Mouse (Mus musculus) spleen, adult 2 months (tissue): ENCODE data around the gene Cyren. TPM values are rescaled to one million over a fixed set of nuclear protein-coding genes. Genes with fewer than 3 reads are reported as not detected.

ENCODE experiments used
- DNase-seq, 2 experiments: peaks; one replicate each; pipeline versions ENCODE4 v3.0.0 to v3.0.0-alpha.2; 2012 to 2021; ENCODE audit warnings: low spot score in 2 of 2, low read depth in 1 of 2
- H3K27ac ChIP-seq: fragments of 200-500 bp; 2 replicates; pipeline ENCODE4 v1.5.1; 2012; ENCODE audit warnings: low read length, inconsistent platforms; ENCODE audit not compliant: insufficient read depth
- H3K27me3 ChIP-seq: fragments of 200-500 bp; 2 replicates; pipeline ENCODE4 v1.6.1; 2012; ENCODE audit warnings: mild to moderate bottlenecking, moderate library complexity, low read length, inconsistent platforms; ENCODE audit not compliant: control insufficient read depth, insufficient read depth
- H3K36me3 ChIP-seq: fragments of 200-500 bp; 2 replicates; pipeline ENCODE4 v1.6.1; 2012; ENCODE audit warnings: mild to moderate bottlenecking, low read length, inconsistent platforms; ENCODE audit not compliant: control insufficient read depth, insufficient read depth
- H3K4me1 ChIP-seq: fragments of 200-500 bp; 2 replicates; pipeline ENCODE4 v1.6.1; 2011; ENCODE audit warnings: inconsistent platforms; ENCODE audit not compliant: control insufficient read depth, insufficient read depth, insufficient read length
- H3K4me3 ChIP-seq: fragments of 200-500 bp; 2 replicates; pipeline ENCODE4 v1.5.1; 2011; ENCODE audit warnings: mild to moderate bottlenecking, inconsistent platforms; ENCODE audit not compliant: insufficient read depth, insufficient read length; ENCODE audit errors: extremely low read depth
- CTCF ChIP-seq: fragments of 200-500 bp; IDR thresholded peaks from 2 replicates; pipeline ENCODE4 v1.5.1; 2011; ENCODE audit warnings: mild to moderate bottlenecking, inconsistent platforms; ENCODE audit not compliant: insufficient read depth, insufficient read length, insufficient replicate concordance; ENCODE audit errors: extremely low read depth
- POLR2A ChIP-seq: fragments of 200-500 bp; IDR thresholded peaks from 2 replicates; pipeline ENCODE4 v1.6.1; 2011; ENCODE audit warnings: low read depth, low read length, inconsistent platforms
- WGBS: fragments of 180-500 bp; shearing (Covaris S2); methylation state at CpG from one replicate; pipeline ENCODE4 v1.1.7; 2018; 5-methylcytosine and 5-hydroxymethylcytosine counted together
- polyA plus RNA-seq: library from polyadenylated mRNA; depleted of rRNA; stranded (reverse); fragments of >200 nt; gene quantifications from 2 replicates; pipeline ENCODE4 v1.2.3, GENCODE M21; 2012

Cyren gene
- polyA plus RNA-seq, 1 experiment = 8.1 TPM

DNA sequence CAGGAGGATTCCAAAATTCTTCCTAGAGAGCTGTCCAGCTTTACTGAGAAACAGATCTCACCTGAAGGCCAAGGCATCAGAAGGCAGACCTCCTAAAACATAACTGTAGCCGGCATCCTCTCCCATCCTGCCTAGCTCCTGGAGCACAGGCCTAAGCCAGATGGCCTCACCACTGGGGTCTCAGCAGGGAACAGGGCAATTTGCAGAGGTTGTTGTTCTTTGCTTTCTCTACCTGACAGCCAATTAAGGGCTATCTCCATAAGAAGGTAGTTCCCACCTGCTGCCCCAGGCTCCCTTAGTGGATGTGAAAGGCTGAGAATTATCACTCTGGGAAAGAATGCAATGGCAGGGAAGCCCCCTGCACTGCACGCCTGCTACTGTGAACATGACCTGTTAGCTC is 23.1 kb upstream of the Cyren start:
- 100% methylated on average over 2 of the region's 2 CpGs for WGBS
- TF ChIP-seq POLR2A (no peak), CTCF (no peak)
- Histone ChIP-seq H3K4me3 (no peak overlapping the region), H3K27ac (no peak overlapping the region), H3K4me1 (peaks cover 10% of the 10 kb centered on the region; the same call in 1 of the 2 replicates), H3K27me3 (no peaks in the 10 kb centered on the region), H3K36me3 (peaks cover 26% of the 10 kb centered on the region)
- DNase-seq = no peak

DNA sequence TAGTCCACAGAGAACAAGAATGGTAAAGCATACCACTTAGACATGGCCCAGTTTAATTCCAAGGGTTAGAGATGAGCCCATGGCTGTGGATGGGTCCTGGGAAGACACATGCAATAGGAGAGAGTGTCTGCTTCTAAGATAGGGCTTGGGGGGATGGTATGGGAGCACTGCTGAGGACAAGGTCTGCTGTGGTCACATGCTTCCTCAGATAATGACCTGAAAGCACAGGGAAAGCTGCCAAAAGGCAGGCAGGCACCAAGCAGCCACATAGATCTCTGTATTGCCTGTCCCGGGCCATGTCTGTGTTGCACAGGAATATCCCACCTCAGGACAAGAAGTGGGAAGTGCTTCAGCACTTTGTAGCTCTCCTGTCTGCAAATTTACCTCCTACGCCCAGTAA is 21.3 kb upstream of the Cyren start:
- 83% methylated on average over 2 of the region's 2 CpGs for WGBS
- H3K27me3 ChIP-seq = no peaks in the 10 kb centered on the region
- peaks cover 34% of the 10 kb centered on the region for H3K36me3 ChIP-seq
- H3K27ac ChIP-seq = no peak overlapping the region
- peaks cover 10% of the 10 kb centered on the region; the same call in 1 of the 2 replicates for H3K4me1 ChIP-seq
- DNase-seq = no peak
- no peak overlapping the region for H3K4me3 ChIP-seq
- TF ChIP-seq CTCF (no peak), POLR2A (no peak)

DNA sequence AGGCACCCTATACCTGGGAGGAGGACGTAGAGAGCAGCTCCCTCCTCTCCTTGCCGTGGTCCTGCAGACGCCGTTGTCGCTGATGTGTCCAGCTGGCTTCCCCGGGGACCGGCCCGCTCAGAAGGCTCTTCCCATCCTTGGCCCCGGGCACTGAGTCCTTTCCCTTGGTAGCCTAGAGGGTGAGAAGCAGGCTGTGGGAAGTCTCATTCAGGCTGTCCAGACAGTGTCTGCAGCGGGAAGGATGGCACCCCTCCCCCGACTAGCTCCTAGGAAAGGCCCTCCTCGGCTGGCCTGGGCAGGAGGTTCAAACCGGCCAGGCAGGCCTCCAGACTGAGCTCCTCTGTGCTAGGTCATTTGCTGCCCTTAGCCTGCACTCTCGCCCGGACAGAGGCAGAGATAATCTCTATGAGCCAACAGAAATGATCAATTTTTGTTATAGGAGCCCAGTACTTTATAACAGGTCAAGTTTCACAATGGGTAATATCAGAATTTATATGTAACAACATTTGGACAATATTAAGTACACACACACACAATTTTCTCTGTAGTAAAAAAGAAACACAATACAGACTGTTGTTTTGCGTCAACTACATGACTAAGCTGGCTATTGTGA is 18.4 kb upstream of the Cyren start:
- WGBS = 92% methylated on average over 16 of the region's 16 CpGs
- no peak overlapping the region for H3K4me3 ChIP-seq
- no peak overlapping the region for H3K27ac ChIP-seq
- no peaks in the 10 kb centered on the region; the same call in 1 of the 2 replicates for H3K4me1 ChIP-seq
- DNase-seq = no peak
- H3K27me3 ChIP-seq = no peaks in the 10 kb centered on the region
- H3K36me3 ChIP-seq = peaks cover 46% of the 10 kb centered on the region
- TF ChIP-seq CTCF (no peak), POLR2A (no peak)

DNA sequence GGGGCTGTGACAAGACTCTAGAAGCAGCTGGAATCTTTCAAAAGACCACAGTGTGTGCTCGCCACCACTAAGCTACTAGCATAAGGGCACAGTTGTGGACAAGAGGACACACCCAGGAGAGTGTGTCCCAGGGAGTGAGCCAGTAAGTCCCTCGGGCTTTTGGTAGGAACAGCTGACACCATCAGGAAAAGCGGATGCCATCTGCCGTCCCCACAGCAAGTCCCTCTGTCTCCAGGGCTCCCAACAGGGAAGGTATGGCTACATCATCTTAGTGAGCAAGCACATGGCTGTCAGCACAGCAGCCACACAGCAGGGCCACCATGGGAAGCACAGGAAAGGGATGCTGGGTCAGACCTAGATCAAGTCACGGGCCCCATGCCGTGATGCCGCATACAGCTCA is 17.7 kb upstream of the Cyren start:
- Histone ChIP-seq H3K36me3 (peaks cover 48% of the 10 kb centered on the region), H3K4me3 (no peak overlapping the region), H3K4me1 (no peaks in the 10 kb centered on the region), H3K27ac (no peak overlapping the region), H3K27me3 (no peaks in the 10 kb centered on the region)
- WGBS = 96% methylated on average over 7 of the region's 7 CpGs
- DNase-seq = no peak
- no peak for TF ChIP-seq CTCF
- no peak for TF ChIP-seq POLR2A

DNA sequence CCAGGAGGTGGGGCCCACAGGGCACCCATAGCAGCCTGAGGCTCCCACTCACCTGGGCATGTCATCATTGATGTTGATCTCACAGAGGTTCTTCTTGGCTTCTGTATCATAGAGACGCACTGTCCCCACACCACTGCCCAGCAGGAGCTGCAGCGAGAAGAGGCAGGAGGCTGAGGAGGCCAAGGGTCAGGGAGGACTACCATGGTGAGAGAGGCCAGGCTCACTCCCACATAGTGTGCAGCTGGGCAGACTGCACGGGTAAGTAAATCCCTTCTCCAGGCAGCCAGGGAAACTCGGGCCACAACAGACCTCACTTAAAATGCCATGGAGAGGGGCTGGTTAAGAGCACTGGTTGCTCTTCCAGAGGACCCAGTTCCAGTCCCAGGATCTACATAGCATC is 11.3 kb upstream of the Cyren start:
- WGBS = 95% methylated on average over 4 of the region's 4 CpGs
- H3K36me3 ChIP-seq = peaks cover 53% of the 10 kb centered on the region
- H3K27ac ChIP-seq = no peak overlapping the region
- H3K27me3 ChIP-seq = no peaks in the 10 kb centered on the region
- H3K4me3 ChIP-seq = no peak overlapping the region
- DNase-seq = no peak
- TF ChIP-seq CTCF (no peak), POLR2A (no peak)
- no peaks in the 10 kb centered on the region for H3K4me1 ChIP-seq

DNA sequence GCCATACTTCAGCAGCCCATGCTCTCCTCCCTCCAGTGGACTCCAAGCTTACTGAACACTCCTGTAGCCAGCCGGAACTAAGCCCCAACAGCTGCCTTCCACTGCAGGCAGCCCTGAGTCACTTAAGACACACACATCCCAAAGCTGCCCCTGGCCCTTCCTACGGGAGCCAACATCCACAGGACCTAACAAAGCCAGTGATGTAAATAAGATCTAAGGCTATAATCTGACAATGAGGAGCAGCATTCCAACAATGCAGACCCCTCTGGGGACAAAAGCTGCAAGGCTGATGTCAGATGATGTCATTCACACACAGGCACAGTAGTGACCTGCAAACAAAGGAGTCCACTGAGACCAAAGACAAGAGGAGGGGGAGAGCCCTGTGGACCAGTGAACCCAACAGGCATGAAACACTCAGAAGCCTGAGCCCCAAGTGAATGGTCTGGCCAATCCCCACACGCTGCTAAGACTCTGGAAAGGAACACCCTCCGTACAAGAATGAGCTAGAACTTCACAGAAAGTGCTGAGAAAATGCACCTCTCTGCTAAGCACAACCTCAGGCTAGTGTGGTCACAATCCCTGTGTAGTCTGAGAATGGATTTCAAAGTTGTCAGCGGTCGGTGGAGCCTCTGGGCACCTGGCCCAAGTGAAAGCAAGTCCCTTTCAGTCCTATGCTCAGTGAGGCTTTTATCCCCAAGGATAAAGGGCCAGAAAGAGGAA is 9.4 kb upstream of the Cyren start:
- no peak for TF ChIP-seq POLR2A
- no peak for TF ChIP-seq CTCF
- 95% methylated on average over 6 of the region's 6 CpGs for whole genome bisulfite sequencing
- Histone ChIP-seq H3K27ac (no peak overlapping the region), H3K4me3 (no peak overlapping the region), H3K27me3 (no peaks in the 10 kb centered on the region), H3K4me1 (no peaks in the 10 kb centered on the region), H3K36me3 (peaks cover 49% of the 10 kb centered on the region)
- DNase-seq = no peak

DNA sequence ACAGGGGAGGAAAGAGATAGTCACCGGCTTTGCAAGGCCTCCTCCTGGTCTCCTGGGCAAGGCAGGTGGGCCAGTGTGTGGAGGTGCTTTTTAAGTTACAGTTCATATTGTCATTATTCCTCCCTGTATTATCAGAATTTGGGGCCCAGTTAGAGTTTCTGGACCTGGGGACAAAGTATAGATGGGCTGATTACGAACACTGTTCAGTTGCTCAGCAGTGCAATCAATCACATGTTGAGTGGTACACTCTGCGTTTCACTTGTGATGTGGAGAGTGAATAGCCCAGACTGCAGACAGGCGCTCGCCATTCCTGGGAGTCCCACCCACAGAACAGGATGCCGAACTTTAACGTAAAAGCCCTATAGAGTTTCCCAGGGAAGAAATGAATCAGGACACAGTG is 6.9 kb upstream of the Cyren start:
- peaks cover 42% of the 10 kb centered on the region for H3K36me3 ChIP-seq
- TF ChIP-seq POLR2A (no peak), CTCF (no peak)
- WGBS = 99% methylated on average over 7 of the region's 7 CpGs
- no peak overlapping the region for H3K27ac ChIP-seq
- no peaks in the 10 kb centered on the region for H3K4me1 ChIP-seq
- no peaks in the 10 kb centered on the region for H3K27me3 ChIP-seq
- no peak overlapping the region for H3K4me3 ChIP-seq
- DNase-seq = no peak
